8 mouse cellular contexts compared by ENCODE assay signal in genomic region chr12:15814249-15815081, GRCm38 (mm10). TPM values are rescaled to one million over a fixed set of nuclear protein-coding genes. Genes with fewer than 3 reads are reported as not detected.
DNase-seq lines count a peak whose midpoint lies in the region; ATAC-seq and TF ChIP-seq lines count a peak whose summit lies in the region.

No protein-coding gene starts in this region.

- peak overlapping the region; percentile 84 for H3K9ac ChIP-seq in kidney, embryonic 15.5 days
- H3K9ac ChIP-seq in lung, postnatal 0 days (replicated peaks; ENCODE audit: low read depth), result peak overlapping the region; percentile 82

- under 1% methylated on average over 32 of the region's 32 CpGs for WGBS in kidney, embryonic 15.5 days
- 4% methylated on average over 32 of the region's 32 CpGs for WGBS in lung, postnatal 0 days

- H3K27me3 ChIP-seq in kidney, embryonic 15.5 days, result no peaks in the 10 kb centered on the region
- 0 out of 2 replicates have a peak, but pooled peaks cover 3% of the 10 kb centered on the region for H3K27me3 ChIP-seq in lung, postnatal 0 days (replicated peaks; ENCODE audit: insufficient read depth, low read length)

- H3K4me3 ChIP-seq in kidney, embryonic 15.5 days (replicated peaks), result peak overlapping the region; percentile 81
- peak overlapping the region; percentile 69 for H3K4me3 ChIP-seq in lung, postnatal 0 days (ENCODE audit: low read depth, low read length)

- no peak for ATAC-seq in kidney, embryonic 15.5 days (replicated peaks; ENCODE audit: low FRiP score)
- no peak for ATAC-seq in lung, postnatal 0 days

- H3K36me3 ChIP-seq in kidney, embryonic 15.5 days, result peaks cover 5% of the 10 kb centered on the region; the same call in 1 of the 2 replicates
- no peaks in the 10 kb centered on the region for H3K36me3 ChIP-seq in lung, postnatal 0 days (ENCODE audit: insufficient read depth, low read length)

- no peaks in the 10 kb centered on the region for H3K9me3 ChIP-seq in kidney, embryonic 15.5 days (replicated peaks)
- no peaks in the 10 kb centered on the region for H3K9me3 ChIP-seq in lung, postnatal 0 days (ENCODE audit: low read length)

- no peak for TF ChIP-seq EP300 in lung, postnatal 0 days (IDR thresholded peaks at IDR 0.05)

- H3K4me1 ChIP-seq in kidney, embryonic 15.5 days, result peaks cover 42% of the 10 kb centered on the region
- 0 out of 2 replicates have a peak, but pooled peaks cover 3% of the 10 kb centered on the region for H3K4me1 ChIP-seq in lung, postnatal 0 days (ENCODE audit: insufficient read depth, low read depth, low read length)

- peak overlapping the region; percentile 83 for H3K4me2 ChIP-seq in kidney, embryonic 15.5 days
- H3K4me2 ChIP-seq in lung, postnatal 0 days (replicated peaks; ENCODE audit: low read depth, low read length), result peak overlapping the region; percentile 75

- no peak for TF ChIP-seq CTCF in lung, postnatal 0 days (IDR thresholded peaks at IDR 0.05)

- DNase-seq in layer of hippocampus, postnatal 36 days, result peak; percentile 42 to 47
- DNase-seq in layer of hippocampus, postnatal 14 days (ENCODE audit: low spot score in 2 of 2), result no peak
- peak; percentile 22 for DNase-seq in c-Kit-positive CD71-positive TER-119-negative erythroid progenitor cells, embryonic 14.5 days (ENCODE audit: low read depth)
- DNase-seq in heart, adult 9 months (ENCODE audit: low spot score in 2 of 2), result peak; percentile 32 to 46
- peak; percentile 44 for DNase-seq in lung, postnatal 0 days (ENCODE audit: low spot score)
- DNase-seq in right cerebral cortex, postnatal 10 days (ENCODE audit: low spot score in 2 of 2), result peak; percentile 58 to 65
- DNase-seq in frontal cortex, postnatal 25 days (ENCODE audit: low spot score in 2 of 2), result no peak

- H3K27ac ChIP-seq in kidney, embryonic 15.5 days, result peak overlapping the region; percentile 97
- H3K27ac ChIP-seq in lung, postnatal 0 days (ENCODE audit: low read length), result peak overlapping the region; percentile 94

RNA-seq across cellular contexts. Expression of gene Trib2, which starts 2.3 kb away (rescaled TPM):
- 10 to 100 TPM; 34.0 to 40.5 TPM for total RNA-seq in layer of hippocampus, postnatal 36 days (2021)
- 10 to 100 TPM; 51.9 to 54.6 TPM for total RNA-seq in layer of hippocampus, postnatal 14 days (2021)
- 54.8 and 56.1 TPM in 2 replicates for polyA plus RNA-seq in kidney, embryonic 15.5 days (2015; fragmentation: Nextera tagmentation; extraction: Ambion mirVana)
- 36.4 and 42.0 TPM in 2 replicates for polyA plus RNA-seq in lung, postnatal 0 days (2015; fragmentation: Nextera tagmentation; extraction: Ambion mirVana)

Comparison
In these comparisons a context has a peak if more than half of its experiments do, and no peak if none do; other contexts are left out.
1. DNase-seq: peak in layer of hippocampus, postnatal 36 days (2 of 2), c-Kit-positive CD71-positive TER-119-negative erythroid progenitor cells, embryonic 14.5 days (single experiment), heart, adult 9 months (2 of 2), lung, postnatal 0 days (single experiment) and right cerebral cortex, postnatal 10 days (2 of 2); none in layer of hippocampus, postnatal 14 days (0 of 2) and frontal cortex, postnatal 25 days (0 of 2).